Mouse (Mus musculus) cerebellum, postnatal 25 days (tissue): ENCODE results near the gene Mapkapk5.
A peak's percentile ranks its signal among the peaks of the same experiment; 100 is the strongest.

Source experiments
- DNase-seq, 2 experiments: peaks; one replicate each; pipeline ENCODE4 v3.0.0; 2021; ENCODE audit warnings: mixed read lengths in 2 of 2

Gene Mapkapk5

GRCm38 (mm10) chr5:121484801-121485200 is 60.9 kb downstream of the Mapkapk5 start:
- DNase-seq = no peak

- DNase-seq = peak in 1 of 2 experiments; percentile 52
Observed at GRCm38 (mm10) chr5:121477680-121478079, 68.0 kb downstream of the Mapkapk5 start.

DNA sequence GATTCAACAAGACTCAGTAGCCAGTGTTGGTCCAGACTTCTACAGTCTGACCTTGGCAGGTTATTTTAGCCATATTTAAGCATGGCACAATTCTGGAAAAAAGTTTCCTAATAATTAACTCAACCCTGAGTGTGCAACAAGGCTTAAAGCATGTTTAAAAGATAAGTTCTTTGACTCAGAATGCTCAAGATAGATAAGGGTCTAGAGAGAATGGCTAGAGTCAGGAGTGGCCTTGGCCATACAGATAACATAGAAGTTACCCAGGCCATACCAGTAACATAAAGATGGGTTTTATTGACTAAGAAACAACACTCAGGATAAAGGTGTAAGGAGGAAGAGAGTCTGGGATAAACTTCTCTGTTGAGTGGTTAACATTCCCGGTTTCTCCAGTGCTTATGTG is 69.7 kb downstream of the Mapkapk5 start:
- DNase-seq = no peak
